Mouse (Mus musculus) erythroid progenitor cell, adult 5-6 weeks (primary cell): Measurements from ENCODE around the gene Ucp3. TPM values are rescaled to one million over a fixed set of nuclear protein-coding genes. Genes with fewer than 3 reads are reported as not detected.

Source experiments
- ATAC-seq: replicated peaks from 2 replicates; pipeline ENCODE4 v1.8.0; 2016; ENCODE audit warnings: moderate number of reproducible peaks, mild to moderate bottlenecking, moderate TSS enrichment, inconsistent platforms; ENCODE audit not compliant: poor library complexity, low FRiP score, severe bottlenecking
- total RNA-seq, 2 experiments: library from RNA; stranded (forward) in 1 of 2; stranded (reverse) in 1 of 2; fragments of 150-400 nt in 1 of 2; fragments of 186-747, 209-891 nt in 1 of 2; gene quantifications; 2 replicates each; pipeline versions ENCODE4 v1.2.3 to v1.2.4; 2015 to 2017; ENCODE audit warnings: low replicate concordance in 2 of 2

Gene Ucp3
- not detected in 2 replicates for total RNA-seq (2015; ENCODE audit: low replicate concordance)
- 1.0 TPM in 1 of 2 replicates, not detected in the other for total RNA-seq (2017; ENCODE audit: low replicate concordance)

- no peak for ATAC-seq
These were observed at the start of gene Ucp3 for GRCm38 (mm10) chr7:100472777-100473176. Gene Ucp3 (plus strand): TSS chr7:100472990.

DNA sequence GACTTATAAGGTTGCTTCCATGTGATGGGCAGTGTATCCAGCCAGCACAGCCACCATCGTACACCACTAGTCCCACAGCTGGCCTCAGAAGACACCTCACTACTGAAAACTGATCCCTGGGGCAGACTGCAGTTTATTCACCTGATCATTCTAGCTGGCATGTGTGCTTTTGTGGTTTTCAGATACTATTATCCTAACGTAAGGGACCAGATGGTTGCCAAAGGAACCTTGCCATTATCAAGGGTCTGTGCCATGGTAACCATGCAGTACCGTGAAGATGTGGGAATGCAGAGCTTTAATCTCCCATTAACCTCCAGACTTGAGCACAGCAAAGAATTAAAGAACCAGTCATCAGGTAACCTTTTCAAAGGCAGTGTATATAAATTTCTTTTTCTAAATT lies 47.0 kb upstream of the Ucp3 start:
- no peak for ATAC-seq

DNA sequence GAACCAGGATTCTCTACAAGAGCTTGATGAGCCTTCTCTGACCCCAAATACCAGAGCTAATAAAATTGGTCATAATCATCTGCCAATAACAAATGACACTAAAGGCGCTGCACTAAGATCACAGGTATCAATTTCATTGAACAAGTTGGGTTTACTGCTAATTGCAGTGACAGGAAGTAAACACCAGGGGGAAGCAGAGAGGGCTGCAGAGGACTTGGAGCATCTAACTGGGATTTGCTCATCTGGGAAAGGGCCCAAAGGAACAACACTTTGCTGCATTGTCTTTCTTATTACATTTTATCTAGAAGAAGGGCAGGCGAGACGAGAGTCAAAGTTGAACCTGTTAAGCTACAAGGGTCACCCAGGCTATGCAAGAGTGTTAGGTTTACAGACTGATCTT lies 43.7 kb upstream of the Ucp3 start:
- ATAC-seq, result peak; percentile 78

DNA sequence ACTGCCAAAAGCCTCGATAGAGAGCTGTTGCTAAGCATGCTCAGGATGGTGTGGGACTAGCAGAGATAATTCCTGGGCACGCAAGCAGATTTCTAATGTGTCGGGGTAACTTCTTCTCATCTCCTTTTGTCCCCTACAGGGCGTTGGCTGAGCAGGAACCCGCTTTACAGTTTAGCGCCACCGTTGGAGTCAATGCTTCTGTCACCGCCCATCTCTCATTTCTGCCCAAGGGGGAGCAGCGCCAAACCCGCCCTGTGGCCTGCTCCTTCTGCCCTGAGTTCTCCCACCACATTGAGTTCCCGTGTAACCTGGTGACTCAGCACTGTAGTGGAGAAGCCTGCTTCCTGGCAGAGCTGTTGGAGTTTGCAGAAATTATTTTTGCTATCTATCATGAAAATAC lies 42.9 kb upstream of the Ucp3 start:
- 0 out of 2 replicates have a peak, but pooled peaks have one; percentile 17 for ATAC-seq

- no peak for ATAC-seq
These were observed 41.7 kb upstream of the Ucp3 start for GRCm38 (mm10) chr7:100431103-100431502.

DNA sequence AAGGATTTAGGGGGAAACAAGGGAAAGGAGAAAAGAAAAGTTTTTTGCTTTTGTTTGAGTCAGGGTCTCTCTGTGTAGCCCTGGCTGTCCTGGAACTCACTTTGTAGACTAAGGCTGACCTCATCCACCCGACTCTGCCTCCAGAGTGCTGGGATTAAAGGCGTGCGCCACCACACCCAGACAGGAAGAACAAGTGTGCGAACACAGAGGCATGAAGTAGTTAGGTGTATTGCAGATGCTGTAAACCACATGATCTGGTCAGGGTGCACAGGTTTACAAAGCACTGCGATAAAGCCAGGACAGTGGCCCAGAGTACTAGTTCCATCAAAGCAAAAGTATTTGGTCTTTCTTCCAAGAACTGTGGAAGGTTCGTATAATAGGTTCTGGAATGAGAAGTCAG lies 39.5 kb upstream of the Ucp3 start:
- no peak for ATAC-seq

DNA sequence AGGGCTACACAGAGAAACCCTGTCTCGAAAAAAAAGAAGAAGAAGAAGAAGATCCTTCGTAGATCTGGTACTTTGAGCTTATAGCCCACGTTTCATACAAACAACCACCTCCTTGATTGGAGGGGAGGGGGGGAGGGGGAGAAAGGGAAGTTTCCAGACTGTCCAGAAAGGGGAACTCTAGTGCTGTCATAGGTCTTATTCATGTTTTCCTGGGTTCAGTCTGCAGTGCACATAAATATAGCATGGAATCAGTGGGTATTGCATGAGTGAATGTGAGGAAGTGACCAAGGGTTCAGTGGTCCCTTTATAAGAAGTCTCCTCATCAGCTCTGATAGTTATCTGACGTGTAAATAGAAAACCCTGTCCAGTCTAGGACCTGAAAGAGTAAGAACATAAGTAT lies 29.1 kb upstream of the Ucp3 start:
- ATAC-seq, result no peak

DNA sequence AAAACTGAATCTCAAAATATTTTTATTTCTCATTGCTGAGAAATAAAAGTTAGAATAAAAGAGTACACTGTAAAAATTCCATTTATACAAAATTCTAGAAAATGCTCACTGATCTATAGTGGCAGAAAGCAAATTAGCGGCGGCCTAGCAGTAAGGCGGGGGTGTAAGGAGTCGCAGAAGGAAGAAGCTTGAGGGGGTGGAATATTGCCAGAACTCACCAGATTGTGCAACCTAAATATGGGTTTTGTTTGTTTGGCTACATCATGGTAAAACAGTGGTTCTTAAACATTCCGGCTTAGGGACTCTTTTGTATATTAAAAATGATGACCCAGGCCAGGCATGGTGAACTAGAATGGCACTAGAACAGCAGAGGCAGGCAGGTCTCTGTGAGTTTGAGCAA lies 26.5 kb upstream of the Ucp3 start:
- no peak for ATAC-seq

DNA sequence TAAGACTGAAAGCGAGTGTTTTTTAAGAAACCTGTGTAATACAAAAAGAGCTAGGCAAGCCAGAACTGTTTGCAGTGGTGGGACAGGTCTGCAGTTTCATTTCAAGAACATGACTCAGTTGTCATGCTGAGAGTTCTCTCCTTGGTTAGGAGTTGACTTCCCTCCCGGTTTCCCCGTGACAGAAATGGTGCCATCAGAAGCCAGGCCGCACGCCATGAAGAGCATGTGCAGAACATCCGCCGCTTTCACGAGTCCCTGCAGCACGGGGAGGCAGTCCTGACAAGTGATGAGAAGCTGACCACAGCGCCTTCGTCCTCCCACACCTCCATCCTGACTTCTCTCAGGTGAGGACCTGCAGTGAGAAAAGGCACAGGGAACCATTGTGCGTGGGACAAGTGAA lies 24.3 kb upstream of the Ucp3 start:
- no peak for ATAC-seq

DNA sequence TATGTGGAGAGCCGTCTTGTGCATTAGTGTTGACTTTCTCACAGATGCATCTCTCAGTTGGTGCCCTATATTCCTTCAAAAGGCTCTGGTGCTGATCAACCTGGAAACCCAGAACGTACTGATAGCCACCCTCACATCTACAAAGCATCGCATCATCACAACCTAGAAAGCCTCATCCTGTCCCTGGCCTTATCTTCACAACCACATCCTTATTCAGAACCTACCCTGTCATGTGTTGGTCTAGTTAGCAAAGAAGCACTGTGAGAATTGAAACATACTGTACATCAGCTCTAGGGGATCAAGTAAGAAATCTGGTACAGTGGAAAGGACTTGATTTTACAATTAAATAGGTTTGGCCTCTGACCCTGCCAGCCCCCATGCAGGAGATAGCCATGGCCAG lies 23.8 kb upstream of the Ucp3 start:
- no peak for ATAC-seq

DNA sequence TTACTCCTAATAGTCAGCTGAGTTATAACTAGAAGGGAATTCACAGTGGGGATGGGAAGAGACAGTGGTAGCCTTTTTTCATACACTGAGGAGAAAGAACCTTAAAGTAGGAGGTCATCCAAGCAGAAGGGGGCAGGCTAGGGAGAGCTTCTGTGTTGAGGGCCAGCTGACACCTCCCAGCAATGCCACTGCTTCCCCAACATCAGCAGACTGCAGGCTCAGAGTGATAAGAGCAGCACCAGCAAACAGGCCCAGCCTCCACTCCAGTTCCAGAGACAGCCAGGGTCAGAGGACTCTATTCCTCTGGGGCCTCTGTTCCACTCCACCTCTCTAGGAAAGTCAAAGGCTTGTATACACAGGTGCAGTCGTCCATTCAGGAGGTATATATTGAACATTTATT lies 14.6 kb upstream of the Ucp3 start:
- peak; percentile 90 for ATAC-seq

GRCm38 (mm10) chr7:100459862-100460261 lies 12.9 kb upstream of the Ucp3 start:
- ATAC-seq, result no peak

- no peak for ATAC-seq
These were observed 11.1 kb upstream of the Ucp3 start for GRCm38 (mm10) chr7:100461621-100462151.

DNA sequence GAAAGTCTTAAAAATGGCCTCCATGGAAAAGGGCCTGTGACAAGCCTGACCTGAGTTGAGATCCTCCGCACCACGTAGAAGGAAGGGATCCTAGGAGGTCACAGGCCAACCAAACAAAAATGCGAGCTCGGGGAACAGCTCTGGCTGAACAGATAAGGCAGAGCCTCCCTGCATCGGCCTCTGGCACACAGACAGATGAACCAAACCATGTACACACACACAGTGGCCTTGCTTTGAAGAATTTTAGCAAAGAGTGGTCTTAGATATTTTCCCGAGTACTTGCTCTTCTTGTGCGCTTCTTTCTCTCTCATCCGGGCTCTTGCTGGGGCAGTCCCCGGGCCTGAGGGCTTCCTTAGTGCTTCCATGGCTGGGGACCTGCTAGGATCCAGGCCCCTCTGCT lies 9.6 kb upstream of the Ucp3 start:
- ATAC-seq, result peak; percentile 53

DNA sequence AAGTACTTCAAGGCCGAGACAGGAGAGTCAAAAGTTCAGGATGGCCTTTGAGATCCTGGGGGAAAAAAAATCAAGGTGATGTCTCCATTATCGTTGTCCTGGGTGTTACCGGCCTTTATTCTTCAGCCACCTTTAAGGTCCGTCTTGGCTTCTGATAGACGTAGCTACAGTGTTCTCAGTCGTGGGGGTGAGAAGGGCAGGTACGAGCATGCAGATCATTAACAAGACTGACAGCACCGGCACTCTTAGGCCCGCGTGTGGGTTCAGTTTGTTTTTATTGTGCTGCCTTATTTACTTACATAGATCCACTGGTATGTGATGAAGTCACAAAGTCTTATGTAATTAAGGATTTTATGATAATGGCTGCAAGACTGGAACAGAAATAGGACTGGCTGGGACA lies 9.0 kb upstream of the Ucp3 start:
- ATAC-seq, result no peak

- no peak for ATAC-seq
These were observed 8.5 kb upstream of the Ucp3 start for GRCm38 (mm10) chr7:100464248-100464647.

DNA sequence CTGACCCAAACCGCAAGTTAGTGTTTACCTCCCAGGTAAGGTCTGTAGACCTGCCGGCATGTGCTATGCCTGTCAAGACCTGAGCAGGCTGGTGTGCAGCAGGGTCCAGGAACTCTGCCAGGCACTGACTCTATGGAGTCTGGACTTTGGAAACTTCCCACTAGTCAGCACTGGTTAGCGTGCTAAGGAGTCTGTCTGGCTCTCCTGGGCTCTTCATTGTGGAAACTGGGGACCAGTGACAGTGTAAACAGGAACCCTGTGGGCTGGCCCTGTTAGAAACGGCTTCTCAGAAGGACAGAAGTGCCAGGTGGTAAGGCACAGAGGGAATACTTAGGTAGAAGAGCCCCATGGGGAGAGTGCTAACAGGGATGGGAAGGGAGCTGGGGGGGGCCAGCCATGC lies 7.5 kb upstream of the Ucp3 start:
- no peak for ATAC-seq

GRCm38 (mm10) chr7:100465656-100466309 lies 7.0 kb upstream of the Ucp3 start:
- peak; percentile 37 for ATAC-seq

DNA sequence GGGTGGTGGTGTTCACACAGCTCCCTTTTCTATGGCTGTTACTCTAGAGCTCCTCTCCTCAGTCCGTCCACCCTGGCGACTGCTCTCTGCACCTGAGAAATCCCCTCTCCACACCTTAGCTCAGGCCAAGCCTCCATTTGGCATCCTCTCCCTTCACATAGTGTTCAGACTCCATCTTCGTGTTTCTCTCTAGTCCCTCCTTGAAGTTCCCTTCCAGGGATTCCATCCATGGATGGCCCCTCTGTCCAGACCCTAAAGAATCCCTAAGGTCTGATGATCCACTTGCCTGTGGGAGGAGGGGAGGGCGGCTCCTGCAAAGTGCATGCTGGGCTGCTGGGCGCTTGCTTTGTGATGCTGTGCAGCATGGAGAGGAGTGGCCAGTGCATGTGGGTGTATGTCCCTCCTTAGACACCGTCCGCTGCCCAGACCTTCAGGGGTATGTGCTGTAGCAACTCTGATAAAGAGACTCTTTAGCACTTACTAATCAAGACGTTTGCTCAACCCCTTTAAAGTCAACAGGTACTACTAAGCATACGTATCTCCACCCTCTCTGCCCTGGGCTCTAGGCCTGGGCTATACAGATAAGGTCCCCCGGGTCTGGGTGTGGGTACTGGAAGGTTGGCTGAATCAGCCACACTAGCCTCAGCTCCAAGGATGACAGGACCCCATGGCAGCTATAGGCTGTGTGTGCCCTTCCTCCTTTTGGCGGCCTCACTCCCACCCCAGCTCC lies 5.8 kb upstream of the Ucp3 start:
- peak; percentile 74 for ATAC-seq

GRCm38 (mm10) chr7:100468761-100469160 lies 4.0 kb upstream of the Ucp3 start:
- no peak for ATAC-seq

DNA sequence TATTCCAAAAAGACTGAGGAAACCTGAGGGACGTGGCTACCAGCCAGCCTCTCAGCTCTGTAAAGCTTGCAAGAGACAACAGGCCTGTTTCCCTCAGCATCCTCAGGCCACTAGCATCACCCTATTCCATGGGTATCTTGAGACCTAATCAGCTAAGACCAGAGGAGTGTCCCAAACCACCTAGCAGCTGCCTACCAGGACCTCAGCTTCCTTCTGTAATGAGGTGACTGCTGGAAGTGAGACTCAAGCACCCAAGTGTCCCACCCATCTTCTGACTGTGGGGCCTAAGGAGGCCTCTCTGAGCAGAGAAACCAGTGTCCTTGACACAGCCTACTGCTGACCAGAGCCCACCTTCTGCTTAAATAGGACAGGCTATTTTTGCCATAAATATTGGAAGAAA lies 3.3 kb upstream of the Ucp3 start:
- ATAC-seq, result no peak
